Mouse (Mus musculus) testis, adult 2 months (tissue): ENCODE data around the gene Atn1.

Experiments used
- CTCF ChIP-seq: fragments of 200-500 bp; IDR thresholded peaks from 2 replicates; pipeline ENCODE4 v1.5.1; 2012; ENCODE audit warnings: low read depth, mild to moderate bottlenecking, inconsistent platforms, low read length, moderate library complexity; ENCODE audit not compliant: control insufficient read depth, insufficient read depth, insufficient replicate concordance
- POLR2A ChIP-seq: fragments of 200-500 bp; IDR thresholded peaks from 2 replicates; pipeline ENCODE4 v1.6.1; 2012; ENCODE audit warnings: low read depth, mild to moderate bottlenecking, inconsistent platforms, low read length, moderate library complexity; ENCODE audit not compliant: control insufficient read depth

- TF ChIP-seq CTCF (no peak), POLR2A (no peak)
These were observed 21.9 kb downstream of the Atn1 start for GRCm38 (mm10) chr6:124734417-124734816.
